Mouse (Mus musculus) pancreas, adult 10 weeks (tissue): ENCODE results near the gene B4galt3. TPM values are rescaled to one million over a fixed set of nuclear protein-coding genes. Genes with fewer than 3 reads are reported as not detected.

Experiments
- polyA plus RNA-seq: library from polyadenylated mRNA; stranded (reverse); fragments of 350-450 nt; fragmentation: Illumina TruSeq; extraction: RNeasy Lipid Tissue Mini Kit (QIAGEN cat#74804); gene quantifications from one replicate; pipeline ENCODE4 v1.2.3, GENCODE M21; 2015; ENCODE audit warnings: low read depth, low replicate concordance; ENCODE audit not compliant: insufficient read depth

B4galt3 gene
- polyA plus RNA-seq, result 14.4 TPM

DNA sequence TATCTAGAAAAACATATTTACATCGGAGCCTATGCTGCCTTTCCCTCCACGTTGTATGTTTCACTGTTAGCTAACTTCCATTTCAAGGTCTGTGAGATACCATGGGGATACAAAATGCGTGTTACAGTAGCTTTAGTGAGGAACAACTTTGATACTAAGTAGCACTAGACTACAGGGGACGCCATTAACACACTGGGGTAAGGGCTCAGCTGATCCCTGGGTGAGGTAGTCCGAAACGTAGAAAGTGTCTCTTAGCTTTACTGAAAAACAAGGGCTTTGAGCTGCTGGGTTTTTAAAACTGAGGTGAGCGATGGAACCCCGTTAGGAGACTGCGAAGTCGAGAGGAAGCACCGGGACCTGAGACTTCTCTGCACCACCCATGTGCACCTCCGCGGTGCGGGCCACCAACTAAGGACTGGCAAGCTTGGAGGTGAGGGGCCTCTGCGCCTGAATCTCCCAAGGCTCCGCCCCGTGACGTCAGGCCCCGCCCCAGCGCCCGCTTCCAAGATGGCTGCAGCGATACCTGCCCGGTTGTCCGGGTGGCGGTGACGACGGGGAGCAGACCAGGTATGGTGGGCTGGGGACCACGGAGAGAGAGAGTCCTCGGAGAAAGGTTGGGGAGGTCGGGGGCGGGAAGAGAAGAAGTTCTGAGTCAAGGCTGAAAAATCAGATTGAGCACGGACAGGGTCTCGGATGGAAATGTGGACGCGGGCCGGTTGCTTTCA is at the start of gene B4galt3:
TSS of gene B4galt3 (plus strand) at position 481 of the 725 bp plus-strand sequence.

DNA sequence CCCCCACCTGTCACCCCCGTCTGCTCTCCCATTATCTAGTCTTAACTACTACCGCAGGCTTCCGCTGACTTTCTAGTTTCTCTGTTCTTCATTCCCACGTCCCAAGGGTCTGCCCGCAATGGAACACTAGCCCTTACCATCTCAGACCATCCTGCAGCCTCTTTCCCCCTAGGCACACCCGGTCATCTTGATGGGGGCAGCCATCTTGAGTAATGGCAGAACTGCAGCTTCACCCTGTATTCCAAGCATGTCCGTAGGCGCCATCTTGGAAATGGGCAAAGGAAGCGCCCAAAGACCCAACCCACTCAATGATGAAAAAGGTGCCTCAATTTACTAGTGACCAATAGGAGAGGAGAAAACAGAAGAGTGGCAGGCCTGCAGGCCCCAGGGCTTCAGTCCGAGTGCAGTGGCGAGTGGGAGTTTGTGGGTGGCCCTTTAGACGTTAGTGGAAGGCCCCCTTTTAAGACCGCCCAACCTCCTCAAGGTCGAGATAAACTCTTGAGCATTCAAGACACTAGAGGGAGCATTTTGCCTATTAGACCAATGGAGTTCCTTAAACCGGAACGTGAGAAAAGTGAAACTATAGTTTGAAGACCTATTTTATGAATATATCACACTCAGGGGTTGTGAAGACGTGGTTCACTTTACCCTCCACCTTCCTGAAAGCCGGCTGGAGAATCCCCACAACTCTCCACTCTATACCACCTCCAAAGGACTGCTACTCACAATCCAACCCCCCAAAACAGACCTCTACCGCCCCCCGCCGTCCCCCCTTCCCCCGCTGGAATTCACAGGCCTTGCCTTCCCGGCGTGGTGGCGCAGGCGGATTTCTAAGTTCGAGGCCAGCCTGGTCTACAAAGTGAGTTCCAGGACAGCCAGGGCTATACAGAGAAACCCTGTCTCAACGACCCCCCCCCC is 47.6 kb upstream of the B4galt3 start, which contains the start of gene Tomm40l:
TSS of gene Tomm40l (minus strand) at position 277 of the 918 bp plus-strand sequence.

DNA sequence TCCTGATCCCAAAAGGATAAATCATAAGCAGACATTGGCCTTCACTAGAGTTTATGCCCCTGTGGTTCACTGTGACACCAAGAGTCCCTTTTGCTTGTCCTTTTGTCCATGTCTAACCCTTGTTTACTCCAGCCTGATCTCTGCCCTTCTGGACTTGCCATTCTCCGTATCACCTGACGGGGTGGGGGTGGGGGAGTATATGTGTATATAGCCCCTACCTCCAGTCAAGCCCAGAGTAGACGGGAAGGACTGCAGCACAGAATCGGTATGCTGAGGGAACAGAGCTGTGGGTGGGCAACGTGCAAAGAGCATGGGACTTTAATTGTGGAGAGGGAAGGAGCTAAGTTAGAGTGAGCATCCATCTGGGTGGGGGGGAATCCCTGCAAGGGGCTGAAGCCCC is 45.3 kb upstream of the B4galt3 start, which contains the start of gene Apoa2:
TSS of gene Apoa2 (plus strand) at position 198 of the 400 bp plus-strand sequence.

DNA sequence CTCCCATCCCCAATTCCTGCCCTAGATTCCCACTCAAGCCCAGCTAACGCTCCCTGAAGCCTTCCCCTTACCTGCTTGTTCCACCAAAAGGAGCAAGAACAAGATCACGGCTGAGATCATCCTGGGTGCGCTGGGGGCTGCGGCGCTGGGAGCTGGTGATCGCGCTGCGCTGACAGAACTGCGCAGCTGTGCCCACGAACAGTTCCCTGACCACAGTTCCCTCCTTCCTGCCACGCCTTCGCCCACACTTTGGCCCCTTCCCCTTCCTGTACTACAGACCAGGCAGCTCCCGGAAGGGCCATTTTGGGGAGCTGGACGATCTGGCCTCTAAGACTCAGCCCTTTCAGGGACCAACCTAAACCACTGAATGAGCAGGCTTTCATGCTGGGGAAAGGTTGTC is 36.0 kb upstream of the B4galt3 start, which contains the start of gene Fcer1g:
TSS of gene Fcer1g (minus strand) at position 240 of the 400 bp plus-strand sequence.

DNA sequence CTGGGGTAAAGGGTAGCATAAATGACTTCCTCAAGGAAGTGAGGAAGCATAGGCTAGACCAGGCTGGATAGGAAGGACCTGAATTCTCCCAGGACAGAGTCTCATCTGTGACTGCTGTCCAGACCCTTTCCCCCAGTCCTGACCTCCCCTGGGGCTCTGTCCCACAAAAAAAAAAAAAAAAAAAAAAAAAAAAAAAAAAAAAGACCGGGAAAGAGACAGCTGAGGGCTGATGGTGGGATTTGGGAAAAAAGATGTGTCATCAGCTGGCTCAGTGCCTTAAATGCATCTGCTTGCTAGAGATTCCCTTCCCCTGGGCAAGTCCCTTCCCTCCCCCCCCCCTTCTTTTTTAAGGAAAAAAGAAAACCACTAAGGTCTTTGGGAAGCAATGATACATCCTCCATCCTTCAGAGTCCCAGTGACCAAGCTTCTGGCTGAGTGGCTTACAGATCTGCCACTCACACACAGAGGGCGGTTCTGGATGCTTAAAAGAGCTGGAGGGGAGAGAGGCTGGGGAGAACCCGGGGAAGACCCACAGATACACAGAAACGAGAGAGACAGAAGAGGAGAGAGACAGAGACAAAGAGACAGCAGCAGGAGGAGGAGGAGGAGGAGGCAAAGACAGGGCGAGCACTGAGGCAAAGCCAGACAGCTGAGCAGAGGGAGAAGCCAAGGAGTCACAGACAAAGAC is 20.1 kb upstream of the B4galt3 start, which contains the start of gene Adamts4:
TSS of gene Adamts4 (plus strand) at position 509 of the 688 bp plus-strand sequence.

DNA sequence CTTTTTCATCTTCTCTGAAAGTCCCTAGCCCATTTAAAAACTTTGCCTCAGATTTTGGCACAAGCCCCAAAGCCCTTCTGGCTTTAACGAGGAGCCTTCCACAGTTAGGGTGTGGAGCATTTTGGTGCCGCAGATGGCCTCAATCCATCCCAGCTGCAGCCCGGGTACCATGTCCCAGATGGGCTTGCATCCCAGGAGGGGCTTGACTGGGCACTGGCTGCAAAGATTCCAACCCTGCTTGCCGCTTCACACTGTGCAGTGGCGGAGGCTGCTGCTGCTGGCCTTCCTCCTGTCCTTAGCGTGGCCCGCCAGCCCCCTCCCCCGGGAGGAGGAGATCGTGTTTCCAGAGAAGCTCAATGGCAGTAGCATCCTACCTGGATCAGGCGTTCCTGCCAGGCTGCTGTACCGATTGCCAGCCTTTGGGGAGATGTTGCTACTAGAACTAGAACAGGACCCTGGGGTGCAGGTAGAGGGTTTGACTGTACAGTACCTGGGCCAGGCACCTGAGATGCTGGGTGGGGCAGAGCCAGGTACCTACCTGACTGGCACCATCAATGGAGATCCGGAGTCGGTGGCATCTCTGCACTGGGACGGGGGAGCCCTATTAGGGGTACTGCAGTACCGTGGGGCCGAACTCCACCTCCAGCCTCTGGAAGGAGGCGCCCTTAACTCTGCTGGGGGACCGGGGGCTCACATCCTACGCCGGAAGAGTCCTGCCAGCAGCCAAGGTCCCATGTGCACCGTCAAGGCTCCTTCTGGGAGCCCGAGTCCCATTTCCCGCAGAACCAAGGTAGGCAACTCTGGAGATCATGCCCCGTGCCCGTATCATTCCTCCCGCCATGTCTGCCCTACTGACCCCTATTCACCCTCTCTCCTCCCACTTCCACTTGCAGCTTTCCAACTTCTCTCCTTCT is 19.2 kb upstream of the B4galt3 start, which contains the start of gene Ndufs2:
TSS of gene Ndufs2 (minus strand) at position 709 of the 914 bp plus-strand sequence.

DNA sequence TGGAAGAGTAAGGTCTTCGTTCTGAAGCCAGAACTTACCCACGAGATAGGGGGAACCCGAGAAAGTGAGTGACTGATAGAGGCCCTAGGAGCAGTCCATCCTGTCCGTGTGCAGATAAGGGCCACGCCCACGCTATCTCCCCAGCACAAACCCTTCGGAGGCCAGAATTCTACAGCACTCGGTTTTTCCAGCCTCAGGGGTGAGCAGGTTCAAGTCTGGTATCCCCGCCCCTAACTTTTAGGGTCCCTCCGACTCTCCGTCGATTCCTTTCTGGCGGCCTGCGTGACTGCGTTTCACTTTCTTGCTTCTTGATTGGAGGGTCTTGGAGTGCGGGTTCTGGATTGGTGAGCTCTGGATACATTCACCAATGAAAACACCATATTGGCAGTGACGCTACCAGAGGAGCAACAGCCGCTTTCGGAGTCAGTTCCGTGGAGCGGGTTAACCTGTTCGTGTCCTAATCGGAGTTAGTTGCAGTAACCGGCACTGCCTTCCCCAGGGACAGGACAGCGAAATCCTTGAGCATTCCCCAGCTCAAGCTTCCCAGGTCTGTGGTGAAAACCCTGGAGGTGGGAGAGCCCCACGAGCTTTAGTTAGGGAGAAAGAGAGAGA is 10.9 kb downstream of the B4galt3 start, which contains the start of gene Ppox:
TSS of gene Ppox (minus strand) at position 271 of the 612 bp plus-strand sequence.

DNA sequence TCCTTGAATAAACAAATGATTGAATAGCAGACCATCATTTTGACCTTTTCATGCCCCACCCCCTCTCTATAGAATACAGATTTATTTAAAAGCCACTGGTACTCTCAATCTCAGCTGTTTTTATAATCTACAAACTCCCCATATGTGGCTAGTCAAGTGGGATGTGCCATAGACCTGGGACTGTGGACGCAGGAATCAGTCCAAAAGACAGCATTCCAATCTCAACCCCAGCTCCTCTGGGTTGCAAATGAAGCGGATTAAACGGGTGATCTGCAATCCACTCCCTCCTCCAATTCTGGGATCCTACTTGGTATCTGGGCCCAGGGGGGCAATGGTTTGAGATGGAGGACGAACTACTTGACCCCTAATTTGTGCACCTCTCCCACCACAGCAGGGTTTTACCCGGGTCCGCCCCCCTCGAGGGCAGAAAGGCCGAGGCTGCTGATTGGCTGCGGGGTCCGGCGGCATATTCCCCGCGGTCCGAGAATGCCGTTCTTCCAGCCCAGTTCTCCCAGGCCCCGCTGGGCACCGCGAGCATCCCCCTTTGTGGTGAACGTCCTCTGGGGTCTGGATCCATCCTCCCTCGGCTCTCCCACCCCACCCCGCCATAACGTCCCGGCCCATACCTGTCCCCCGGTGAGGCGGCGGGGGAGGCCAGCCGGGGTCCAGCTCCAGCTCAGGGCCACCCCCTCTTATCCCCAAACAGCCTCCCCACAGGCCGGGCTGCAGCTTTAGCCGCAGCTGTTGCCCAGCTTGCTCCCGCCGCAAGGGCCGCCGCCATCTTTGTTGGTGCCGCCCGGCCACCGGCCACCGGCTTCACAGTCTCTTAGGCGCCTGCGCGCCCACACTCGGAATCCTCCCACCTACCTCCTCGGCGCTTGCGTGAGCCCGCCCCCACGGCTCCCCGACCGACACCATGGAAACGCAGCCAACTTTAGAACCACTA is 17.3 kb downstream of the B4galt3 start, which contains the start of gene Usp21:
TSS of gene Usp21 (minus strand) at position 856 of the 946 bp plus-strand sequence.

DNA sequence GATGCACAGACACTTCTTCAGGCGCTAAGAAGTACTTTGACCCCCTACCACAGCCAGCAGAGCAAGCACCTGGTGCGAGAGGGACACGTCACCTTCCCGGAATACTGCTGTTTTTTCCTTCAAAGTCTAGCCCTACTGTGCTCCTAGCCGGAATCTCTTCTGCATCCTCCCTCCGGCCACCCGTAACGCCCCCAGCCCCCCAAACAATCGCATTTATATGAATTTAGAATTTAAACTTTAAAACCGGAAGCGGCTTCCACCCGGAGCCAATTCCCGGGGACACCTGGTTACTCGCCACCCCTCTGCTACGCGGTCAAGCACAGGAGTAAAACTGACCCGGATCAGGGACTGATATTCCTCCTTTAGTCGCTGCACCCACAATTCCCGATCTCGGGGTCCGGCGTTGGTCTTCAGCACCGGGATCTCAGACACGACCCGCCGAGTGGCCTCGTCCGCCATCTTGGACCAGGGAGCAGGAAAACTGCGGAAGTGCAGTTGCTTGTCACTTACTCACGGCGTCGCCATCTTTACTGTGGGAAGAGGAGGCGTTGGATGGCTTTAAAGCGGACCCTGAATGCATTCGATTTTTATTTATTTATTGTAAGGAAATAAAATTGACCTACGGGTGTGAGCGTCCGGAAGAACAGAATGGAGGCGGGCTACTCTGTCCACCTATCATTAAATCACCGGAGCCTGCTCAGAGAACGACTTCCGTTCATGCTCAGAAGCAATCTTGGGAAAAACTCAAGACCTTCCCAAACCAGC is 24.4 kb downstream of the B4galt3 start, which contains the start of gene Ufc1:
TSS of gene Ufc1 (minus strand) at position 727 of the 765 bp plus-strand sequence.

Other genes starting within 250 kb of the B4galt3 start
- 10.0 TPM for gene Fcgr3, start 205.4 kb upstream of the B4galt3 start, polyA plus RNA-seq
- 1.6 TPM for gene Cfap126, start 156.4 kb upstream of the B4galt3 start, polyA plus RNA-seq
- 17.8 TPM for gene Sdhc, start 119.7 kb upstream of the B4galt3 start, polyA plus RNA-seq
- 1.4 TPM for gene Mpz, start 119.6 kb upstream of the B4galt3 start, polyA plus RNA-seq
- gene Pcp4l1, start 74.1 kb upstream of the B4galt3 start, polyA plus RNA-seq, result 10.0 TPM
- gene Nr1i3, start 56.4 kb upstream of the B4galt3 start, polyA plus RNA-seq, result not detected
- 19.5 TPM for gene Tomm40l, start 47.8 kb upstream of the B4galt3 start, polyA plus RNA-seq
- not detected for gene Apoa2, start 45.3 kb upstream of the B4galt3 start, polyA plus RNA-seq
- 14.0 TPM for gene Fcer1g, start 36.0 kb upstream of the B4galt3 start, polyA plus RNA-seq
- 0.94 TPM for gene Adamts4, start 19.9 kb upstream of the B4galt3 start, polyA plus RNA-seq
- 77.8 TPM for gene Ndufs2, start 18.9 kb upstream of the B4galt3 start, polyA plus RNA-seq
- 18.2 TPM for gene Ppox, start 10.9 kb downstream of the B4galt3 start, polyA plus RNA-seq
- 16.4 TPM for gene Usp21, start 17.7 kb downstream of the B4galt3 start, polyA plus RNA-seq
- gene Ufc1, start 24.7 kb downstream of the B4galt3 start, polyA plus RNA-seq, result 42.1 TPM
- 12.2 TPM for gene Dedd, start 58.8 kb downstream of the B4galt3 start, polyA plus RNA-seq
- 13.2 TPM for gene Nit1, start 75.3 kb downstream of the B4galt3 start, polyA plus RNA-seq
- 9.1 TPM for gene Pfdn2, start 75.3 kb downstream of the B4galt3 start, polyA plus RNA-seq
- not detected for gene Klhdc9, start 90.5 kb downstream of the B4galt3 start, polyA plus RNA-seq
- gene Nectin4, start 99.8 kb downstream of the B4galt3 start, polyA plus RNA-seq, result 0.87 TPM
- gene Arhgap30, start 118.6 kb downstream of the B4galt3 start, polyA plus RNA-seq, result 1.7 TPM
- 36.3 TPM for gene Usf1, start 141.0 kb downstream of the B4galt3 start, polyA plus RNA-seq
- 12.7 TPM for gene Tstd1, start 148.5 kb downstream of the B4galt3 start, polyA plus RNA-seq
- gene F11r, start 167.2 kb downstream of the B4galt3 start, polyA plus RNA-seq, result 23.8 TPM
- gene Alyref2, start 233.2 kb downstream of the B4galt3 start, polyA plus RNA-seq, result 1.1 TPM